9 mouse cellular contexts compared by ENCODE assay signal in the genomic region with DNA sequence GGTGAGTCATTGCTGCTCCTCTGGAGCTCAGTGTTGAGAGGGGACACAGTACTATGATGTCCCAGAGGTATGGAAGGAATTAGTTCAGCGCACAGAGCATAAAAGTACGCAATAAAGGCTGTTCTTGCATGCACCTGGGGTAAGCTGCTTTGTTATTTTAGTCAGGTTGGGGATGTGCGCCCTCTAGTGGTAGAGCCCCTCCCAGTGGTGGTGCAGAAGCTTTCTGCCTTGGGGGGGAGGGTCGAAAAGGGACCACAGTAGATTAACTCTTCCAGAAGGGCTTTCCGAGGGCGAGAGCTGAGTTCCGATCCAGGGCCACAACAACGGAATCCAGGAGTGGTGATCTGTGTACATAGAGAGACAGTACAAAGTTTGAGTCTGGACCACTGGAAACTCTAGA. TPM values are rescaled to one million over a fixed set of nuclear protein-coding genes. Genes with fewer than 3 reads are reported as not detected.
DNase-seq lines count a peak whose midpoint lies in the region; ATAC-seq and TF ChIP-seq lines count a peak whose summit lies in the region.
"Had no signal": no experiment of that assay in that cellular context is flagged by ENCODE, and none has a peak within 500 bp of the region (broad histone marks: within the 10 kb centered on the region; RNA-seq: fewer than 3 reads in every experiment).

No protein-coding gene starts in this region.

- no peak overlapping the region for H3K4me2 ChIP-seq in hindbrain, postnatal 0 days (ENCODE audit: low read depth, low read length)
- no peak overlapping the region for H3K4me2 ChIP-seq in hindbrain, embryonic 12.5 days (replicated peaks)
- H3K4me2 ChIP-seq in stomach, postnatal 0 days (replicated peaks; ENCODE audit: low read depth) = no peak overlapping the region

- TF ChIP-seq EP300 in stomach, postnatal 0 days (optimal IDR thresholded peaks at IDR 0.05) = no peak

- in situ Hi-C loops in ES-E14 (cut with MboI; ENCODE audit: low sequenced_read_pairs in 2 of 2, unreplicated experiment in 2 of 2) = no loop called here

- no peaks in the 10 kb centered on the region for H3K27me3 ChIP-seq in hindbrain, postnatal 0 days (ENCODE audit: insufficient read depth, low read length)
- no peaks in the 10 kb centered on the region; the same call in 1 of the 2 replicates for H3K27me3 ChIP-seq in hindbrain, embryonic 12.5 days
- H3K27me3 ChIP-seq in liver, adult 2 months (ENCODE audit: control insufficient read depth, insufficient read depth, low read length) = no peaks in the 10 kb centered on the region
- H3K27me3 ChIP-seq in stomach, postnatal 0 days (ENCODE audit: control insufficient read depth, insufficient read depth, low read length) = no peaks in the 10 kb centered on the region

- no peaks in the 10 kb centered on the region for H3K79me2 ChIP-seq in liver, adult 2 months (ENCODE audit: control insufficient read depth, insufficient read depth, low read length)

- H3K9ac ChIP-seq in hindbrain, postnatal 0 days (replicated peaks; ENCODE audit: low read length) = no peak overlapping the region
- H3K9ac ChIP-seq in hindbrain, embryonic 12.5 days = no peak overlapping the region
- H3K9ac ChIP-seq in ES-E14 (ENCODE audit: insufficient read depth, low read depth, low read length, poor library complexity, severe bottlenecking) = no peak overlapping the region
- H3K9ac ChIP-seq in liver, adult 2 months (ENCODE audit: low read depth, low read length) = no peak overlapping the region
- H3K9ac ChIP-seq in stomach, postnatal 0 days (ENCODE audit: low read length) = no peak overlapping the region

- peak; percentile 78 for TF ChIP-seq CTCF in hindbrain, postnatal 0 days (IDR thresholded peaks at IDR 0.05; ENCODE audit: low read depth)
- peak; percentile 76 for TF ChIP-seq CTCF in liver, adult 2 months (IDR thresholded peaks at IDR 0.05; ENCODE audit: low read depth, low read length)
- TF ChIP-seq CTCF in stomach, postnatal 0 days (IDR thresholded peaks at IDR 0.05; ENCODE audit: low read depth) = peak; percentile 77

- DNase-seq in hindbrain, postnatal 0 days (ENCODE audit: low spot score) = peak; percentile 39
- DNase-seq in A20 (ENCODE audit: low read depth, low spot score) (peak; percentile 68), ES-E14 (ENCODE audit: low read depth, low spot score) (peak; percentile 52)
- peak; percentile 37 to 41 for DNase-seq in cerebellum, postnatal 36 days
- DNase-seq in liver, adult 2 months (ENCODE audit: extremely low read depth, low read depth, low spot score) = peak; percentile 4
- peak; percentile 56 for DNase-seq in stomach, postnatal 0 days (ENCODE audit: low spot score)
- DNase-seq in right cerebral cortex, postnatal 25 days = no peak

- H3K4me3 ChIP-seq in hindbrain, postnatal 0 days (ENCODE audit: low read length) = no peak overlapping the region
- H3K4me3 ChIP-seq in hindbrain, embryonic 12.5 days = no peak overlapping the region
- no peak overlapping the region for H3K4me3 ChIP-seq in ES-E14 (ENCODE audit: insufficient read depth in 1 of 2, low read depth in 1 of 2, low read length in 2 of 2, poor library complexity in 1 of 2, severe bottlenecking in 1 of 2)
- no peak overlapping the region for H3K4me3 ChIP-seq in liver, adult 2 months (ENCODE audit: insufficient read depth, low read depth, low read length)
- no peak overlapping the region for H3K4me3 ChIP-seq in stomach, postnatal 0 days (ENCODE audit: low read depth, low read length)

- no peak for TF ChIP-seq POLR2A in liver, adult 2 months (IDR thresholded peaks at IDR 0.05; ENCODE audit: extremely low read depth, insufficient read depth, low read length)

- no peak for ATAC-seq in hindbrain, postnatal 0 days
- no peak for ATAC-seq in hindbrain, embryonic 12.5 days (ENCODE audit: low FRiP score)
- no peak for ATAC-seq in stomach, postnatal 0 days (ENCODE audit: low FRiP score, low TSS enrichment)

- no peaks in the 10 kb centered on the region for H3K4me1 ChIP-seq in hindbrain, postnatal 0 days (ENCODE audit: insufficient read depth, low read length)
- peaks cover 17% of the 10 kb centered on the region for H3K4me1 ChIP-seq in hindbrain, embryonic 12.5 days
- H3K4me1 ChIP-seq in ES-E14 (ENCODE audit: control insufficient read depth in 2 of 2, insufficient read depth in 2 of 2, low read length in 2 of 2, poor library complexity in 1 of 2) = no peaks in the 10 kb centered on the region
- no peaks in the 10 kb centered on the region for H3K4me1 ChIP-seq in liver, adult 2 months (ENCODE audit: control insufficient read depth, insufficient read depth, low read length)
- peaks cover 5% of the 10 kb centered on the region; the same call in 1 of the 2 replicates for H3K4me1 ChIP-seq in stomach, postnatal 0 days (replicated peaks; ENCODE audit: control insufficient read depth, insufficient read depth)

- 60% methylated on average over 8 of the region's 8 CpGs for WGBS in hindbrain, postnatal 0 days
- 46% methylated on average over 8 of the region's 8 CpGs for WGBS in hindbrain, embryonic 12.5 days
- 39% methylated on average over 8 of the region's 8 CpGs for WGBS in liver, adult 2 months
- 47% methylated on average over 8 of the region's 8 CpGs for WGBS in stomach, postnatal 0 days

- no peak overlapping the region for H3K27ac ChIP-seq in hindbrain, postnatal 0 days
- H3K27ac ChIP-seq in hindbrain, embryonic 12.5 days = no peak overlapping the region
- no peak overlapping the region for H3K27ac ChIP-seq in ES-E14 (ENCODE audit: insufficient read depth, low read depth, low read length, poor library complexity, severe bottlenecking)
- no peak overlapping the region for H3K27ac ChIP-seq in liver, adult 2 months (replicated peaks; ENCODE audit: insufficient read depth, low read depth, low read length)
- H3K27ac ChIP-seq in stomach, postnatal 0 days (replicated peaks) = no peak overlapping the region
- H3K27ac ChIP-seq: macrophage had no signal

- no peaks in the 10 kb centered on the region for H3K9me3 ChIP-seq in hindbrain, postnatal 0 days (ENCODE audit: low read length)
- no peaks in the 10 kb centered on the region for H3K9me3 ChIP-seq in hindbrain, embryonic 12.5 days (replicated peaks)
- no peaks in the 10 kb centered on the region for H3K9me3 ChIP-seq in ES-E14 (ENCODE audit: control insufficient read depth, insufficient read depth, low read depth, low read length)
- H3K9me3 ChIP-seq in stomach, postnatal 0 days (ENCODE audit: control insufficient read depth, low read length) = no peaks in the 10 kb centered on the region

- no peaks in the 10 kb centered on the region for H3K36me3 ChIP-seq in hindbrain, postnatal 0 days (ENCODE audit: insufficient read depth, low read length)
- no peaks in the 10 kb centered on the region for H3K36me3 ChIP-seq in hindbrain, embryonic 12.5 days
- no peaks in the 10 kb centered on the region for H3K36me3 ChIP-seq in ES-E14 (ENCODE audit: control insufficient read depth, insufficient read depth, low read length, poor library complexity, severe bottlenecking)
- H3K36me3 ChIP-seq in liver, adult 2 months (ENCODE audit: control insufficient read depth, insufficient read depth, low read length) = no peaks in the 10 kb centered on the region
- no peaks in the 10 kb centered on the region for H3K36me3 ChIP-seq in stomach, postnatal 0 days (ENCODE audit: control insufficient read depth, insufficient read depth, low read length)

TF ChIP-seq in ES-E14, 5 proteins besides CTCF, POLR2A, EP300 and RAD21:
- TF ChIP-seq MAFK (IDR thresholded peaks at IDR 0.05; ENCODE audit: insufficient read depth, low read depth, low read length) (no peak), CHD2 (IDR thresholded peaks at IDR 0.05; ENCODE audit: low read depth, low read length) (no peak), HCFC1 (IDR thresholded peaks at IDR 0.05; ENCODE audit: borderline replicate concordance, insufficient read depth, low read length) (no peak), ZC3H11A (IDR thresholded peaks at IDR 0.05; ENCODE audit: borderline replicate concordance, low read depth, low read length) (peak; percentile 37; the same call in 1 of the 2 replicates), ZNF384 (IDR thresholded peaks at IDR 0.05; ENCODE audit: low read depth, low read length) (no peak)

RNA-seq across cellular contexts. Expression of gene Fgf18, which starts 49.3 kb away (rescaled TPM):
- 6.3 and 10.1 TPM in 2 replicates for total RNA-seq in hindbrain, postnatal 0 days (2014; rRNA removed)
- 10.0 and 10.3 TPM in 2 replicates for polyA plus RNA-seq in hindbrain, postnatal 0 days (2015; fragmentation: Nextera tagmentation; extraction: Ambion mirVana)
- 9.8 and 10.7 TPM in 2 replicates for polyA plus RNA-seq in hindbrain, embryonic 12.5 days (2016; fragmentation: Nextera tagmentation; extraction: Ambion mirVana)
- total RNA-seq in ES-E14 (2012; rRNA removed) = 1.6 and 4.8 TPM in 2 replicates
- total RNA-seq in liver, adult 2 months (2014; rRNA removed) = not detected in 2 replicates
- not detected in 2 replicates for polyA plus RNA-seq in liver, adult 2 months (2012; rRNA removed)
- 1.4 and 2.3 TPM in 2 replicates for polyA plus RNA-seq in stomach, postnatal 0 days (2015; fragmentation: Nextera tagmentation; extraction: Ambion mirVana)
- polyA plus RNA-seq: macrophage had no signal
